Mouse (Mus musculus) C2C12 (cell line): Measurements from ENCODE around the gene Tlr9. TPM values are rescaled to one million over a fixed set of nuclear protein-coding genes. Genes with fewer than 3 reads are reported as not detected.

Source experiments
- H3K27me3 ChIP-seq: one replicate; pipeline ENCODE4 v1.6.1; 2011; ENCODE audit not compliant: control insufficient read depth, insufficient read depth, insufficient read length
- H3K36me3 ChIP-seq: one replicate; pipeline ENCODE4 v1.6.1; 2011; ENCODE audit not compliant: control insufficient read depth, insufficient read depth
- H3K4me3 ChIP-seq: one replicate; pipeline ENCODE4 v1.5.1; 2011; ENCODE audit warnings: mild to moderate bottlenecking, control low read depth; ENCODE audit not compliant: poor library complexity, insufficient read depth, severe bottlenecking
- H3K79me2 ChIP-seq: one replicate; pipeline ENCODE4 v1.6.1; 2011; ENCODE audit not compliant: control insufficient read depth, insufficient read depth
- H3K79me3 ChIP-seq: one replicate; pipeline ENCODE4 v1.6.1; 2011; ENCODE audit warnings: low read depth, control low read depth
- H3ac ChIP-seq: one replicate; pipeline ENCODE3; 2011; ENCODE audit warnings: low read depth; ENCODE audit not compliant: control insufficient read depth, insufficient read length
- CEBPB ChIP-seq: IDR thresholded peaks from one replicate; pipeline ENCODE4 v1.6.1; 2011; ENCODE audit warnings: low read depth, mild to moderate bottlenecking, control low read depth, moderate library complexity
- CTCF ChIP-seq: IDR thresholded peaks from one replicate; pipeline ENCODE4 v1.5.1; 2011; ENCODE audit not compliant: control insufficient read depth, insufficient read depth, insufficient read length
- FOSL1 ChIP-seq: IDR thresholded peaks from one replicate; pipeline ENCODE4 v1.8.0; 2011; ENCODE audit warnings: mild to moderate bottlenecking, low read length; ENCODE audit not compliant: poor library complexity, insufficient read depth, severe bottlenecking
- MAX ChIP-seq: IDR thresholded peaks from one replicate; pipeline ENCODE4 v1.6.1; 2011; ENCODE audit warnings: mild to moderate bottlenecking, control low read depth
- MYOD1 ChIP-seq: IDR thresholded peaks from one replicate; pipeline ENCODE4 v1.6.1; 2011; ENCODE audit warnings: low read depth; ENCODE audit not compliant: control insufficient read depth, insufficient read length
- MYOG ChIP-seq: IDR thresholded peaks from one replicate; pipeline ENCODE4 v1.6.1; 2011; ENCODE audit not compliant: control insufficient read depth, insufficient read length; ENCODE audit errors: extremely low read depth
- USF1 ChIP-seq: IDR thresholded peaks from one replicate; pipeline ENCODE4 v1.6.1; 2011; ENCODE audit warnings: low read depth, mild to moderate bottlenecking, control low read depth, moderate library complexity
- polyA plus RNA-seq: library from polyadenylated mRNA; unstranded; fragments of >200 nt; fragmentation: generic; extraction: Trizol; gene quantifications from one replicate; pipeline ENCODE4 v1.2.1, GENCODE M21; 2012; ENCODE audit warnings: missing spikeins

Gene Tlr9
- polyA plus RNA-seq, 1 experiment = not detected

DNA sequence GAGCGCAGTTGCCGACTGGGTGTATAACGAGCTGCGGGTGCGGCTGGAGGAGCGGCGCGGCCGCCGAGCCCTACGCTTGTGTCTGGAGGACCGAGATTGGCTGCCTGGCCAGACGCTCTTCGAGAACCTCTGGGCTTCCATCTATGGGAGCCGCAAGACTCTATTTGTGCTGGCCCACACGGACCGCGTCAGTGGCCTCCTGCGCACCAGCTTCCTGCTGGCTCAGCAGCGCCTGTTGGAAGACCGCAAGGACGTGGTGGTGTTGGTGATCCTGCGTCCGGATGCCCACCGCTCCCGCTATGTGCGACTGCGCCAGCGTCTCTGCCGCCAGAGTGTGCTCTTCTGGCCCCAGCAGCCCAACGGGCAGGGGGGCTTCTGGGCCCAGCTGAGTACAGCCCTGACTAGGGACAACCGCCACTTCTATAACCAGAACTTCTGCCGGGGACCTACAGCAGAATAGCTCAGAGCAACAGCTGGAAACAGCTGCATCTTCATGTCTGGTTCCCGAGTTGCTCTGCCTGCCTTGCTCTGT is 3.8 kb downstream of the Tlr9 start:
- Histone ChIP-seq H3ac (no peak overlapping the region), H3K36me3 (no peaks in the 10 kb centered on the region), H3K79me2 (no peaks in the 10 kb centered on the region), H3K27me3 (peaks cover 35% of the 10 kb centered on the region), H3K4me3 (no peak overlapping the region), H3K79me3 (no peaks in the 10 kb centered on the region)
- TF ChIP-seq MYOD1 = no peak
- no peak for TF ChIP-seq CTCF
- no peak for TF ChIP-seq FOSL1
- TF ChIP-seq USF1 = no peak
- TF ChIP-seq MAX = no peak
- TF ChIP-seq CEBPB = no peak
- no peak for TF ChIP-seq MYOG

DNA sequence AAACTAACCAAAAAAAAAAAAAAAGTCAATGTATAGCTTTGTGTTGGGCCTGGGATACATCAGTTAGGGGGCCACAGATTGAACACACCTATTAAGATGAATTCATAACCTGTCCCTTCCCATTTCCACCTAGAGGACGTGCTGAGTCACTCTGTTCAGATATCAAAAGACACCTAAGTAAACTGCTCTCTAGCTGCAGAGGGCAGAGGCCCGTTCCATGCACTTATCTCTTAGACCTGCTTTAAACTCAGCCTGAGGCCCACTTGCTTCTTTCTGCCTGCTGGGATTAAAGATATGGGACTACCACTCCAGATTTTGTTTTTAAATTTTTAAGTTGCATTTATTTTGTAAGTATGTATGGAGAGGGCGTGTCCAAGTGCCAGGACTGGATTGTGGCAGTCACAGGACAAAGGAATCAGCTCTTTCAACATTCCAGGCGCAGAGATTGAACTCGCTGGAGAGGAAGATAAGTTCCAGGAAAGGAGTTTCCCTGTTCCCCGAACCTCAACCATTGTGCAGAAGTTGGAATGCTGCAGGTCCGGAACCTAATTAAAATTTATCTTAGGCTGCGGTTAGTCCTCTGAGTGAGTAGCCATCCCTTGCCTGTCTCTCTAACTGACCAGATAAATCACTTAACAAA is 5.5 kb downstream of the Tlr9 start:
- Histone ChIP-seq H3ac (no peak overlapping the region), H3K27me3 (peaks cover 35% of the 10 kb centered on the region), H3K79me3 (no peaks in the 10 kb centered on the region), H3K79me2 (no peaks in the 10 kb centered on the region), H3K4me3 (no peak overlapping the region), H3K36me3 (no peaks in the 10 kb centered on the region)
- no peak for TF ChIP-seq MYOD1
- TF ChIP-seq CTCF = no peak
- no peak for TF ChIP-seq MAX
- TF ChIP-seq MYOG = no peak
- no peak for TF ChIP-seq USF1
- TF ChIP-seq CEBPB = no peak
- TF ChIP-seq FOSL1 = no peak

DNA sequence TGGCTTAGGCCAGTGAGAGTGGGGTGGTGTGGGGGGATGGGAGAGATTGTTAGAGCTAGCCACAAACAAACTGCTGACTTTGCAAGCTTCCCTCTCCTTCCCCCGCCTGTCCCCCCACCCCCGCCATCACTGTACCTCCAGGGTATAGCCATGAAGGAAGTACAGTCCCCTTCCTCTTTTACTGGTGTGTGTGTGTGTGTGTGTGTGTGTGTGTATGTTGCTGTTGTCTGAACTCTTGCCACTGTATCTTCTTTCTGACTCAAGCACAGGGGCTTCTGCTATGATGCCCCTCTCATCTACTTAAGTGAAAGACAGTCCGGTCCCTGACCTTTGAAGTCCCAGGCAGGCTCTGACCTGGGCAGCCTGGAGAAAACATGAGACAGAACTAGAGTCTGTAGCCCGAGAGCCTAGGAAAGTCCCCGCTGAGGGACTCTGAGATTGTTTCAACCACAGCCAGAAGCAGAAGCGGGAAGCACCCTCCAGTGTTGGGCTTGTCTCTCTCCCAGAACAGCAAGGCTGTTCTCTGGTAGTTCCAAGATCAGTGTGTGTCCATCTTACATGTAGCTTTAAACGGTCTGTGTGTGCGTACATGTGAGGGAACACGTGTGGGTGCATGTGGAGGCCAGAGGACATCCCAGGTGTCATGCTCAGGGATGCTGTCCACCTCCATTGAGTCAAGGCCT is 7.8 kb downstream of the Tlr9 start:
- Histone ChIP-seq H3K27me3 (peaks cover 13% of the 10 kb centered on the region), H3K79me3 (no peaks in the 10 kb centered on the region), H3ac (no peak overlapping the region), H3K4me3 (no peak overlapping the region), H3K79me2 (no peaks in the 10 kb centered on the region), H3K36me3 (no peaks in the 10 kb centered on the region)
- TF ChIP-seq USF1 (no peak), FOSL1 (no peak), CTCF (no peak), MYOD1 (no peak), MAX (no peak), MYOG (no peak), CEBPB (no peak)

- no peak for TF ChIP-seq CTCF
- no peak for TF ChIP-seq MYOD1
- TF ChIP-seq FOSL1 = no peak
- no peak for TF ChIP-seq CEBPB
- no peak for TF ChIP-seq MYOG
- no peak for TF ChIP-seq MAX
- TF ChIP-seq USF1 = no peak
- Histone ChIP-seq H3K4me3 (no peak overlapping the region), H3K36me3 (no peaks in the 10 kb centered on the region), H3K27me3 (peaks cover 8% of the 10 kb centered on the region), H3K79me2 (no peaks in the 10 kb centered on the region), H3ac (no peak overlapping the region), H3K79me3 (no peaks in the 10 kb centered on the region)
These were observed 8.3 kb downstream of the Tlr9 start for GRCm38 (mm10) chr9:106230734-106231106.

DNA sequence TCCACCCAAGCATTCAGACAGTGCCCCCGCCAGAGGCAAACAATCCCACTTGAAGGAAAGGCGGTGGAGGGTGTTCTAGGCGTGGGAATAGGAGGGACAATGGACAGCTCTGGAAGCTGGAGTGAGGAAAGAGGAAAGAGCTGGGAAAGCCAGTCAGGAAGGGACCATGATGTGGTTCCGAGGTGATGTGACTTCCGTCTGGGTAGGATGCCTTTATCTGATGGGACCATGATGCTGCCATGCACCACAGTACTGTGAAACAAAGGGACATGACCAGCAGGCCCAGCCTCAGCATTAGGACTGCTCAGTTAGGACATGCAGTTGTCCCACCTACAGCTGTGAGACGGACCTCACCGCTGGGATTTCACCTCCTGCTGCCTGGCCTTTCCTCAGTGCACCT is 8.8 kb downstream of the Tlr9 start:
- no peaks in the 10 kb centered on the region for H3K79me2 ChIP-seq
- H3K79me3 ChIP-seq = no peaks in the 10 kb centered on the region
- no peak for TF ChIP-seq USF1
- TF ChIP-seq MYOG = no peak
- no peak for TF ChIP-seq CTCF
- TF ChIP-seq CEBPB = no peak
- no peak for TF ChIP-seq MAX
- TF ChIP-seq MYOD1 = no peak
- no peak for TF ChIP-seq FOSL1
- peaks cover 3% of the 10 kb centered on the region for H3K36me3 ChIP-seq
- H3ac ChIP-seq = no peak overlapping the region
- H3K27me3 ChIP-seq = peaks cover 3% of the 10 kb centered on the region
- H3K4me3 ChIP-seq = no peak overlapping the region
